Mouse (Mus musculus) embryonic facial prominence, embryonic 15.5 days (tissue): ENCODE results near the gene Kmt5a. TPM values are rescaled to one million over a fixed set of nuclear protein-coding genes. Genes with fewer than 3 reads are reported as not detected.
"Not testable (repeated sequence)": the region's sequence is repeated elsewhere in the genome, so short reads cannot be mapped to it uniquely, and the experiment has no call there.

Experiments
- ATAC-seq: fragments of 200-750 bp; cut with Nextera tagmentation; 2 replicates; pipeline ENCODE4 v1.8.0; 2017; ENCODE audit warnings: low read depth, moderate TSS enrichment; ENCODE audit not compliant: insufficient number of reproducible peaks, low FRiP score, low TSS enrichment
- H3K27ac ChIP-seq: fragments of 300-500 bp; sonication (generic); replicated peaks from 2 replicates; pipeline ENCODE4 v1.5.1; 2015; ENCODE audit warnings: mild to moderate bottlenecking, inconsistent platforms
- H3K27me3 ChIP-seq: fragments of 300-500 bp; sonication (generic); 2 replicates; pipeline ENCODE4 v1.6.1; 2015; ENCODE audit warnings: inconsistent platforms
- H3K36me3 ChIP-seq: fragments of 300-500 bp; sonication (generic); 2 replicates; pipeline ENCODE4 v1.6.1; 2015; ENCODE audit warnings: mild to moderate bottlenecking, inconsistent platforms
- H3K4me1 ChIP-seq: fragments of 300-500 bp; sonication (generic); 2 replicates; pipeline ENCODE4 v1.6.1; 2015; ENCODE audit warnings: inconsistent platforms
- H3K4me2 ChIP-seq: fragments of 300-500 bp; sonication (generic); replicated peaks from 2 replicates; pipeline ENCODE4 v1.6.1; 2015; ENCODE audit warnings: mild to moderate bottlenecking, inconsistent platforms
- H3K4me3 ChIP-seq: fragments of 300-500 bp; sonication (generic); replicated peaks from 2 replicates; pipeline ENCODE4 v1.5.1; 2015; ENCODE audit warnings: mild to moderate bottlenecking, inconsistent platforms
- H3K9ac ChIP-seq: fragments of 300-500 bp; sonication (generic); 2 replicates; pipeline ENCODE4 v1.6.1; 2015; ENCODE audit warnings: inconsistent platforms
- H3K9me3 ChIP-seq: fragments of 300-500 bp; sonication (generic); replicated peaks from 2 replicates; pipeline ENCODE4 v1.6.1; 2016; ENCODE audit warnings: inconsistent platforms
- WGBS: fragments of 180-500 bp; shearing (Covaris S2); methylation state at CpG from one replicate; pipeline ENCODE4 v1.1.7; 2015; 5-methylcytosine and 5-hydroxymethylcytosine counted together
- polyA plus RNA-seq: library from polyadenylated mRNA; unstranded; fragments of >200 nt; fragmentation: Nextera tagmentation; extraction: Ambion mirVana; gene quantifications from 2 replicates; pipeline ENCODE4 v1.2.1, GENCODE M21; 2015

Gene Kmt5a
- polyA plus RNA-seq, 1 experiment from 2014 or later: 71.2 TPM

- ATAC-seq: peak; percentile 55
- Histone ChIP-seq H3K27me3 (no peaks in the 10 kb centered on the region), H3K9me3 (no peaks in the 10 kb centered on the region), H3K4me2 (peak overlapping the region; percentile 93), H3K9ac (peak overlapping the region; percentile 88), H3K36me3 (peaks cover 43% of the 10 kb centered on the region), H3K4me3 (peak overlapping the region; percentile 78), H3K4me1 (peaks cover 44% of the 10 kb centered on the region), H3K27ac (peak overlapping the region; percentile 75)
- 2% methylated on average over 15 of the region's 15 CpGs for WGBS
These were observed 6.7 kb downstream of the Kmt5a start for GRCm38 (mm10) chr5:124446301-124446881.

- 0 out of 2 replicates have a peak overlapping the region, but pooled peaks have one; percentile 4 for H3K4me2 ChIP-seq
- H3K9ac ChIP-seq: no peak overlapping the region
- H3K27me3 ChIP-seq: no peaks in the 10 kb centered on the region
- 39% methylated on average over 6 of the region's 6 CpGs for WGBS
- H3K4me1 ChIP-seq: peaks cover 47% of the 10 kb centered on the region
- H3K9me3 ChIP-seq: no peaks in the 10 kb centered on the region
- H3K4me3 ChIP-seq: no peak overlapping the region
- peak overlapping the region; percentile 77 for H3K27ac ChIP-seq
- no peak for ATAC-seq
- peaks cover 73% of the 10 kb centered on the region for H3K36me3 ChIP-seq
These were observed 9.8 kb downstream of the Kmt5a start for GRCm38 (mm10) chr5:124449494-124449893.

DNA sequence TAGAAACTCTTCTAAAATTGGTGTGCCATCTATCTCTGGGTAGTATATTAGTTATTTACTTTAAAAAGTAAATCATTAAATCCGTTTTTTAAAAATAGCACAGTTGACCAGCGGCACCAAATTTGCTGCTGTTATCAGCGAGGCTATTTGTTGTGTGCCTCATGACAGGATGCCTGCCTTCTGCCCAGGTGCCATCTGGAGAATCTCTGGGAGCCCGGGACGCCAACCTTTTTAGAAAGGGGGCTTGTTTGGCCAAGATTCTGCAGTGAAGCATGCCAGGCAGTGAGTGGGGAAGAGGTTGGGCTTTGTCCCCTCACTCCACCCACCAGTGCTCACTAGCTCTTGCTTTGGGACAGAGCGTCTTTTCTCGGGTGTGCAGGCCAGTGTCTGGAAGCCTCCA is 10.3 kb downstream of the Kmt5a start:
- Histone ChIP-seq H3K4me1 (peaks cover 42% of the 10 kb centered on the region), H3K4me3 (no peak overlapping the region), H3K4me2 (no peak overlapping the region; the same call in 1 of the 2 replicates), H3K9ac (no peak overlapping the region), H3K27ac (peak overlapping the region; percentile 71), H3K36me3 (peaks cover 78% of the 10 kb centered on the region), H3K9me3 (no peaks in the 10 kb centered on the region), H3K27me3 (no peaks in the 10 kb centered on the region)
- 76% methylated on average over 7 of the region's 7 CpGs for WGBS
- ATAC-seq: no peak

DNA sequence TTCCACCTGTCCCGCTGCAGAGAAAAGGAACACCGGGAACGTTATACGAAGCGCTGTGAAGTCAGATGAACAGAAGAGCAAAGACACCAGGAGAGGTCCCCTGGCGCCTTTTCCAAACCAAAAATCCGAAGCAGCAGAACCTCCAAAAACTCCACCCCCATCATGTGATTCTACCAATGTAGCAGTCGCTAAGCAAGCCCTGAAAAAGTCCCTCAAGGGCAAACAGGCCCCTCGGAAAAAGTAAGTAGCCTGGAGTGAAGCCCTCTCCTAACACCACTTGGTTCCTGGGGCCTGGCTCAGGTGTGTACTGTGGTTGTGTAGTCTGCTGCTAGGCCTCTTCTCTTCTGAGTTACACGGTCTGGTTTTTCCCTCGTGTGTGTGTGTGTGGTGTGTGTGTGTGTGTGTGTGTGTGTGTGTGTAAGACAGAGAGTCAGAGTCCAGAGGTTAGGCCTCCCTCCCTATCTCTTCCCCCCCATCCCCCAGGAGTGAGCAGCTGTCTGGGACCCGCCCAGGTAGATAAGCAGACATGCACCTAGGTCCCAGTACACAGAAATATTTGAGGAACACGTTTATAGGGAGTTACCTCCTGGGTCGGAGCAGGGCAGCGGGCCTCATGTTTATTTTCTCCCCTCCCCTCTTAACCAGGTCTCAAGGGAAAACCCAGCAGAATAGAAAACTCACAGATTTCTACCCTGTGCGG is 11.1 kb downstream of the Kmt5a start:
- H3K9ac ChIP-seq: no peak overlapping the region
- no peak for ATAC-seq

DNA sequence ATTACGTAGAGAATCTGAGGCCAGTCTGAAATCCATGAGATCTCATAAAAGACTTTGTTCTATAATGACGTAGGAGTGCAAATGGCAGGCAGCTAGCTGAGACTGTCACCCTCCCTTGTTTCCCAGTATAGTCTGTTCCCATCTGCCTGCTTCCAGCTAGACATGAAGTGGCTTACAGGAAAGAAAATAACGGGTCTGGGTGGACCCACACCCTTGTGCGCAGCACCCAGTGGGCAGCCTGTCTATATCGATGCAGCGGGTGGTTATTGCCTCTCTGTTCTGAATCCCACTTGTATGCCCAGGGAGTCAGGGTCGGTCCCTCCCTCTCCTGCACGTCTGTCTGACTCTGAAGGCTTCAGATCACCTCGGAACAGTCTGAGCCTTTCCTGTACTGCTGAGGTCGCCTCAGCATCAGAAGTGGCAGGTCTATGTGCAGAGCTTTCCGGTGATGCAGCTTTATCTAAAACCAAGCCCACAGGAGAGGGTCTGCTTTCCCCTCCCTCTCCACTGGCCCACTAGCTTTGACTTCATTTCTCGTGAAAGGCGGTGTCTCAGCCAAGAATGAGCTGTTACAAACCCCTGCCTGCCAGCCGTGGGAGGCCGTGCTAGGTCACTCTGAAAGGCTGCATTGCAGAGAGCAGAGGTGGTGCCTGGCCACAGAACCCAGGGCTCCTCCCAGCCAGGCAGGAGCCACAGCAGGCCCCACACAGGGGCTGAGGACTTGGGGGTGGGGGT is 12.9 kb downstream of the Kmt5a start:
- H3K9ac ChIP-seq: no peak overlapping the region
- no peak overlapping the region for H3K4me3 ChIP-seq
- 80% methylated on average over 15 of the region's 15 CpGs for WGBS
- H3K4me1 ChIP-seq: peaks cover 27% of the 10 kb centered on the region
- H3K4me2 ChIP-seq: no peak overlapping the region
- H3K36me3 ChIP-seq: peaks cover 97% of the 10 kb centered on the region
- ATAC-seq: peak; percentile 24; the same call in 1 of the 2 replicates
- H3K27me3 ChIP-seq: no peaks in the 10 kb centered on the region
- no peaks in the 10 kb centered on the region for H3K9me3 ChIP-seq
- H3K27ac ChIP-seq: 0 out of 2 replicates have a peak overlapping the region, but pooled peaks have one; percentile 18

More for the DNA sequence above, 11.1 kb downstream of the Kmt5a start:
- Histone ChIP-seq H3K4me1 (peaks cover 41% of the 10 kb centered on the region), H3K4me3 (no peak overlapping the region), H3K9me3 (no peaks in the 10 kb centered on the region), H3K4me2 (no peak overlapping the region), H3K27me3 (no peaks in the 10 kb centered on the region), H3K36me3 (peaks cover 84% of the 10 kb centered on the region), H3K27ac (peak overlapping the region; percentile 71; the same call in 1 of the 2 replicates)
- WGBS: 76% methylated on average over 16 of the region's 16 CpGs

DNA sequence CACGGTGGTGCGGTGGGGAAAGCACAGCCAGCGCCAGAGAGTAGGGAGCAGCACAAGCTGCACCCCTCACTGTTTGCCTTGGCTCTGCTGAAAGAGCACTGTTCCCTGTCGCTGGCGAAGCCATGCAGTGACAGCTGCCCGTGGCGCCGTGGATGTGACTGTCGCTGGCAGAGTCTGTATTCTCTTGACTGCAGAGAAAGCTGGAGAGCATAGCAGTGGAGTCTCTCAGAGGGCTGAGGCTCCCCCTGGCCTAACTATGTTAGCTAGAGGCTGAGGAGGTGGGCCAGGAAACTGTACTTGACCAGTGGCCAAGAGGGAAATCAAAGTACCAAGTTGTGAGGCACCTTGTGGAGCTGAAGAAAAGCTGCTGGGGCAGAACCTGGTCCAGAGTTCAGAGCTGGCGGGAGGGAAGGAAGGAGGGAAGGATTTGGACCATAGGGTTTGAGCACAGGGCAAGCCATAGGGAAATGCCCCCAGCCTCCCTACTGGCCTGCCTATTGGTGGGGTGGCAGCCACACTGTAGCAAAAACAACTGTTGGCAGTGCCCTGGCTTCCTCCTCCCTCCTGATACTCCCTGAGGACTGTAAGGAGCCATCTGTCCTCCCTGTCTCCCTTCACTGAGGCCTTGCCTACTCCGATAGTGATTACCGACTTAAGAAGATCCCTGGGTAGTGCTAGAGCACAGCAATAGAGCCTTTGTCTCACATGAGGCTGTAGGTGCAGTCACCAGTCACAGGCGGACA is 13.8 kb downstream of the Kmt5a start:
- 84% methylated on average over 13 of the region's 13 CpGs for whole genome bisulfite sequencing
- Histone ChIP-seq H3K9ac (no peak overlapping the region), H3K4me2 (no peak overlapping the region), H3K27ac (peak overlapping the region; percentile 44), H3K27me3 (no peaks in the 10 kb centered on the region), H3K4me1 (peaks cover 21% of the 10 kb centered on the region), H3K36me3 (peaks cover 97% of the 10 kb centered on the region), H3K4me3 (no peak overlapping the region), H3K9me3 (no peaks in the 10 kb centered on the region)
- peak; percentile 13; the same call in 1 of the 2 replicates for ATAC-seq

DNA sequence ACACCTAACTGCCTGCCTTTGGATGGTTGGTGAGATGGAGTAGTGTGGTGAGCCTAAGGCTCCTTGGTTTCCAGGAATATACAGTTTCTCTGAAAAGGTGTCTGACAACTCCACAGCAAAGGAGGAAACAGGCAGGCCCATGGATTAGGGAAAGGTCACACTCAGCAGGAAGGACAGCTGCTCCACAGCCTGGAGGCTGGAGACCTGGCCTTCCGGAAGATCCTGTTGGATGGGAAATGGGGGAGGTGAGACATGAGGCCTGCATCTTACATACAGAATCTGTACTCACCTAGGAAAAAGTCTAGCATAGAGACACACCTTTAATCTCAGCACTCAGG is 14.3 kb downstream of the Kmt5a start:
- Histone ChIP-seq H3K27me3 (no peaks in the 10 kb centered on the region), H3K27ac (peak overlapping the region; percentile 44; the same call in 1 of the 2 replicates), H3K4me1 (peaks cover 18% of the 10 kb centered on the region), H3K9me3 (no peaks in the 10 kb centered on the region), H3K4me2 (no peak overlapping the region), H3K9ac (no peak overlapping the region), H3K4me3 (no peak overlapping the region), H3K36me3 (peaks cover 97% of the 10 kb centered on the region)
- no peak for ATAC-seq
- WGBS: 83% methylated on average over 1 of the region's 1 CpGs

GRCm38 (mm10) chr5:124456762-124457161 is 17.0 kb downstream of the Kmt5a start:
- Histone ChIP-seq H3K27ac (no peak overlapping the region), H3K4me1 (peaks cover 5% of the 10 kb centered on the region; the same call in 1 of the 2 replicates), H3K4me3 (no peak overlapping the region), H3K9me3 (no peaks in the 10 kb centered on the region), H3K36me3 (peaks cover 96% of the 10 kb centered on the region), H3K27me3 (no peaks in the 10 kb centered on the region), H3K4me2 (no peak overlapping the region), H3K9ac (no peak overlapping the region)
- WGBS: 91% methylated on average over 6 of the region's 6 CpGs
- no peak for ATAC-seq

DNA sequence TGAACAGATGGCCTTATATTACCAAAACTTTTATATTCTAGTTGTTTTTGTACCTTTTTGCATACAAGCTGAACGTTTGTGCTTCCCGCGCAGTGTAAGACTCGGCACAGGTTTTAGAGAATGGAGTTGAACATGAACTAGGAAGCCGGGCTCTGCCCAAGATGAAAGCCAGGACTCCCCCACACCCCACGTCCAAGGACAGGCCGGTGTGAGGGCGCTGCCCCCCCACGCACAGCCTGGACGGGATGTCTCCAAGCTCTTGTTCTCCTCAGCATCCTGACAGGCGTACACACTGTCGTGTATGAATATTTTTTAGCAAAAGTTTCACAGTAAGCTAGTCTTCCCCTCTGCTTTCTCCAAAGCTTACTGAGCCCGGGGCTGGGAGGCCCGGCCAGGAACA is 21.2 kb downstream of the Kmt5a start:
- WGBS: 90% methylated on average over 14 of the region's 14 CpGs
- ATAC-seq, H3K4me2 ChIP-seq: not testable (repeated sequence)

DNA sequence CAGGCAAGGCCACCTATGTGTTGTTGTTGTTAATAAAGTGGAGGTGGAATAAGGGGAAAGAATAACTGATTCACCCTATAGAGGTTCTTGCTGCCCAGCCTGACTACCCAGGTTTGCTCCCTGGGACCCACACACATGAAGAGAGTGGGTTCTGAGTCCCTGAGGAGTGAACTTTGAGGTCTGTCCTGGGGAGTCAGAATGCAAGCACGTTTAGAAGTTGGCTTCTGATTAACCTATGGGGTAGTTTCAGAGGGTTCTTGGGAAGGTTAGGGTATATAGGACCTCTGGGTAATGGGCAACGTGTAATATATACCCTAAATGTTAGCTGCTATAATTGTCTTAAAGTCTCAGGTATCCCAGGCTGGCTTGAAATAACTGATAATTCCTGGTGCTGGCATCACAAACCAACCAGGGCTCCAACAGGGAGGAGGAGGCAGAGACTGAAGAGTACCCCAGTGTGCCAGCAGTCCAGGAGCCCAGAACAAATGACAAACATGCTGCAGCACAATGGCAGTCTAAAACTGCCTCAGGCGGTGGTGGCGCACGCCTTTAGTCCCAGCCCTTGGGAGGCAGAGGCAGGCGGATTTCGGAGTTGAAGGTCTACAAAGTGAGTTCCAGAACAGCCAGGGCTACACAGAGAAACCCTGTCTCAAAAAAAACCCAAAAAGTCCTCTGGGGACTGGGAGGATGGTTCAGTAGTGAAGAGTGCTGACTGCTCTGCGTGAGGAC is 22.7 kb downstream of the Kmt5a start:
- WGBS: 90% methylated on average over 8 of the region's 8 CpGs
- H3K4me3 ChIP-seq: no peak overlapping the region
- no peaks in the 10 kb centered on the region for H3K27me3 ChIP-seq
- no peaks in the 10 kb centered on the region for H3K9me3 ChIP-seq
- no peak overlapping the region for H3K27ac ChIP-seq
- no peak overlapping the region for H3K9ac ChIP-seq
- no peaks in the 10 kb centered on the region for H3K4me1 ChIP-seq
- no peak overlapping the region for H3K4me2 ChIP-seq
- H3K36me3 ChIP-seq: peaks cover 72% of the 10 kb centered on the region
- no peak for ATAC-seq

More for the DNA sequence above, 21.2 kb downstream of the Kmt5a start:
- peaks cover 76% of the 10 kb centered on the region for H3K36me3 ChIP-seq
- H3K9ac ChIP-seq, H3K27ac ChIP-seq, H3K4me1 ChIP-seq, H3K9me3 ChIP-seq, H3K27me3 ChIP-seq, H3K4me3 ChIP-seq: not testable (repeated sequence)
